Mouse (Mus musculus): ENCODE data around the gene Crb1. TPM values are rescaled to one million over a fixed set of nuclear protein-coding genes. Genes with fewer than 3 reads are reported as not detected.
A peak's percentile ranks its signal among the peaks of the same experiment; 100 is the strongest.
"Not testable (repeated sequence)": the region's sequence is repeated elsewhere in the genome, so short reads cannot be mapped to it uniquely, and the experiment has no call there.

The Crb1 gene
- total RNA-seq (2017), result not detected in 2 replicates

DNA sequence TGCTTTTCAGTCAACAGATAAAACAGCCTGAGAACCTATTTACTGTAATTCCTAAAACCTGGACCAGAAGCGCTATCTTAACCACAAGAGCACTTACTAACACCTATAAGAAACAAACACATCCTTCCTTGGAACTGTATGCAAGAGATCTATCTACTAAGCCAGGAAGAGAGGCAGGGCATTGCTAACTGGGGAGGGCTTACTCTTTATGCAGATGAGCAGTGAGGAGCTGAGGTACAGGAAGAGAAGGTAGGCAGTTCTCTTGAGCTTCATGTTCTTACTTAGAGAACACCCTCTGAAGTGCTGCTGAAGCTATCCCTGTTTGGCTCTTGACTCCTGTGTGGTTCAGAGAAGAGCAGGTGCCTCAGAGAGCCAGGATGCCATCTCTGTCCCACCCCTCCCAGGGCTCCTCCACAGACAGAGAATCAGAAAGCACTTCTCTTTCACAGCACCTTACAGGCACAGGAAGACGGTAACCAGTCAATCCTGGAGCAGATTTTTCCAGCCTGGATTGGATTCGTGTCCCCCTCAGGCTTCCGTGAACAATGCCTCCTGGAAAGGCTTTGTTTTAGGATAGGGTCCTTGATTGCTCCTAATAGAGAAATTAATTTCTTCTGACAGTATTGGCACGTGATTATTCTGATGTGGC is at the start of gene Crb1:
Gene Crb1 (minus strand): TSS at position 463 of the 649 bp plus-strand sequence.
- 0 out of 4 replicates have a peak, but pooled peaks of 1 of the 2 experiments have one; percentile 32 for ATAC-seq (replicated peaks in 1 of 2; ENCODE audit: insufficient read depth in 1 of 2, low FRiP score in 2 of 2, low TSS enrichment in 1 of 2, low read depth in 1 of 2, poor library complexity in 2 of 2, severe bottlenecking in 2 of 2)

DNA sequence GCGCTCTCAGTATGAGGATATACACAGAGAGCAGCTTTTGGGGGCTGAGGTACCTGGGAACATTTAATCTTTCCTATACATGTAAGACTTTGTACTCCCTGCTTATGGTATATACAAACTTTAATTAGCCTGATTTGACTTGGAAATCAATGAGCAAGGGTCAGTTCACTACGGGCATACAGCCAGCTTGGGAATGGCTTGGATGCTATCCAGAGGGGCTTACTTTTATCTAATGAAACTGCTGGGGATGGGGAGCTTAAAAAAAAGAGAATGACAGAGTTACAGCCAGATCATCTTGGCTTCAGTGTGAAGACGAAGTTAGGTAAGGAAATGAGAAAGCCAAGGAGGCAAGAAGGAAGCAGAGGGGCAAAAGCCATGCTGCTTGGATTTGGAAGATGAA is 48.1 kb upstream of the Crb1 start:
- no peak for ATAC-seq (replicated peaks in 1 of 2; ENCODE audit: insufficient read depth in 1 of 2, low FRiP score in 2 of 2, low TSS enrichment in 1 of 2, low read depth in 1 of 2, poor library complexity in 2 of 2, severe bottlenecking in 2 of 2)

DNA sequence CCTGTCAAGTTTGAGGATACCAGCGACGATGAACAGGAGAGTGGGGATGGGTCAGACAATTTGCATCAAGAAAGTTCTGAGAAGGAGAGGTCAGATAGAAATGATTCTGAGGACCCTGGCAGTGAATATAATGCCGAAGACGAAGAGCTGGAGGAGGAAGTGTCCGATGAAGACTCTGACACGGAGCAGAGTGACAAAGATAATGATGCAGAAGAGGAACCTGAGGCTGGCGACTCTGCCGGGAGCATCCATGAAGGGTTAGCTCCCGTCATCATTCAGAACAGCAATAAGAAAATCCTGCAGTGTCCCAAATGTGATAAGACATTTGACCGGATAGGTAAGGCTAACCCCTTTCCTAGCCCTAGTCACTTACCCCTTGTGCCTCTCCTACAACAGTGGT is 47.0 kb upstream of the Crb1 start:
- no peak for ATAC-seq (replicated peaks in 1 of 2; ENCODE audit: insufficient read depth in 1 of 2, low FRiP score in 2 of 2, low TSS enrichment in 1 of 2, low read depth in 1 of 2, poor library complexity in 2 of 2, severe bottlenecking in 2 of 2)

DNA sequence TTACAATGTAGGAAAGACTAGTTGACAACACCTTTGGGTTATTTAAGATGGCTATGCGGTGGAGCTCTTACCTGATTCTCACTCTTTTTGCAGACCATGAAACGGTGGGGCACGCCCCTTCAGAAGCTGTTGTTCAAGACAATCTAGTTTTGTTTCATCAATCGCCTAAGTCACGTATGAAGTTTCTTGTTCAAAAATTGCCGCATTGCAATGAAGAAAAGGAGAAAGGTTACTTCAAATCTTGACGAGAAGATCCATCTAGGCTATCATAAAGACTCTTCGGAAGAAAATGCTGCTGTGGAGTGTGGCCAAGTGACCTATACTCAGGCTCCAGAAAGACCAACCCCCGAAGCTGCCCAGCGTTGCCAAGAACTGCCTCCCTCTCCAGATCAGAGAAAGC is 46.0 kb upstream of the Crb1 start:
- no peak for ATAC-seq (replicated peaks in 1 of 2; ENCODE audit: insufficient read depth in 1 of 2, low FRiP score in 2 of 2, low TSS enrichment in 1 of 2, low read depth in 1 of 2, poor library complexity in 2 of 2, severe bottlenecking in 2 of 2)

DNA sequence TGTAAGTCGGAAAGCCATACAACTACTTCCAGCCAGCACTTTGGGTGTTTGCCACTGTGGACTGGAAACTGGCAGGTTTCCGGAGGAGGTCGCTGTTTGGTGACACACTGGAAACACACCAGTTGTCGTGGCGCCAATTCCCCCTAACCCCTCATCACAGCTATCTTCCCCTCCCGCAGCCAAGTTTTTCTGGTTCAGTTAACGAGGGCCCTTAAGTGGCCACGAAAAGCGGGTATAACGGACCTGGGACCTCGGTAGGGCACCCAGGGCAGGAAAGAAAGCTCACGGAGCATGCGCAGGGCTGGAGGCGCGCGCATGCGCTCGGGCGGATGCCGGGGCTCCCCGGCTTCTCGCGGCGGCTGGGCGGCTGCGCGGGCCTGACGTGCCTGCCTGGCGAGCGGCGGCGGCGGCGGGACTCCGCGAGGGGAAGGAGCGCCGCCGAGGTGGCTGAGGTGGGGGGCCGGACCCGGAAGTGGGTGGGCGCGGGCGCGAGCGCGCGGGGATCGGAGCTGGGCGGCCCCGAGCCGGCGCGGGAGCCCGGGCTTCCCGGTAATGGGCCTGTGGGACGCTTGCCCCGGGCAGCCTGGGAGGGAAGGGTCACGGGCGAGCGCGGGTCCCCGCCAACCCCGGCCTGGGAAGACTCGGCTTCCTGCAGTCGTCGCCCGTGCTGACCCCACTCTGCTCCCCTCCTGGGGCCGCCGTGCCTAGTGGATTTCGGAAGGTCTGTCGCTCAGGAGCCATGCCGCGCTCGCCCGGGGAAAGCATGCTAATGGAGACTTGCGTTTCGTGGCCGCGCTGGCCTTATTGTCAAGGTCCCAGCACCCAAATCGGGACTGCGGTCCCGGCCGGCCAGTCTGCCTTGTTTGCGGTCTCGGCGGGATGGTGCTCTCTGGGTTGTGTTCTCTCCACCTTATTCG is 45.2 kb upstream of the Crb1 start, which contains the start of gene Zbtb41:
Gene Zbtb41 (plus strand): TSS at position 414 of the 917 bp plus-strand sequence.
- peak; percentile 79 to 82 for ATAC-seq (replicated peaks in 1 of 2; ENCODE audit: insufficient read depth in 1 of 2, low FRiP score in 2 of 2, low TSS enrichment in 1 of 2, low read depth in 1 of 2, poor library complexity in 2 of 2, severe bottlenecking in 2 of 2)

DNA sequence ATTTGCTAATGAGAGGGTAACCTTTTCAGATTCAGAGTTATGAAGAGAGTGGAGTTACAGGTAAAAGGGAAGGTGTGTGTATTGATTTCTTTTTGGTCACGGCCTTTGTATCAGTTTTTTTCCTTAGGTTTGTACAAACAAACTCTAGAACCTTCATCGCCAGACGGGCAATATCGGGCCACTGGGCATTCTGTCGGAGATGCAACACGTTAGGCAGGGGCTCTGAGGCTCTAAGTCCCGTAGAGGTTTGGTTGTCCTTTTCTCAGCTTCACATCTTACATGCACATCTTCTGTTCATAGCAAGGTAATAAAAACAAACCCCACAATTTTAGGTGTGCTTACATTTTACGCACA is 44.6 kb upstream of the Crb1 start:
- peak; percentile 22 to 35 for ATAC-seq (replicated peaks in 1 of 2; ENCODE audit: insufficient read depth in 1 of 2, low FRiP score in 2 of 2, low TSS enrichment in 1 of 2, low read depth in 1 of 2, poor library complexity in 2 of 2, severe bottlenecking in 2 of 2)

DNA sequence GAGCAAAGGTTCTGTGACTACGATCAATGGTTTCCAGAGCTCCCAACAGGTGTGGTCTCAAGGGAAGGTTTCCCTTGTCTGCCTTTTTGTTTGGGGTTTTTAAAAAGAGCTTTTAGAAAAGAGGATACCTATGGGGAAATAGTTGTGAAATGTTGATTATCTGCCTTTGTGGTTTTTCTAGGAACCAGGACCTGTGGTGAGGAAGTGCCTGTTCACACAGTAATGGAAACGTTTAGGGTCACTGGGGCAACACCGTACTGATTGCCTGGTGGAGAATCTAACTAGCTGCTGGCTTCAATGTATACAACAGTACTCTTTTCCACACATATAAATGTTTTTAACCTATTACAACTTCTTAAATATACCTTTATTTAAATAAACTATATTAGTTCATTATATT is 36.6 kb upstream of the Crb1 start:
- ATAC-seq (replicated peaks in 1 of 2; ENCODE audit: insufficient read depth in 1 of 2, low FRiP score in 2 of 2, low TSS enrichment in 1 of 2, low read depth in 1 of 2, poor library complexity in 2 of 2, severe bottlenecking in 2 of 2), result peak; percentile 92

DNA sequence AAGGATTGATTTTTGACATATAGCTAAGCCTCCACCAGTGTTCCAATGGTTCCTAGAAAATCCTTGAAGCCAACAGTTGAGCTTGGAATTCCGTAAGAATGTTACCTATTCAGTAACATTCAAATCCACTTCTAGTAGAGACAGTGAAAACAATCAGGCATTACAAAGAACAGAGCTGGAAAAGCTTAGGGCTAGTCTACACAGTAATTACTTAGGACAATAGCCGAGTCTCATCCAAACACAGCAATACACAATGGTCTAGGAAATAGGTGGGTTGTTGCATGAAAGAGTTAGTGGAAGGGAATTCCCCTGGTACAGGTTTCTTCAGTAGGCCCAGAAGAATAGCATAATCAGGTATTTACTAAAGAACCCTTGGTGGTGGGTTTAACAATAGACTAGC is 35.5 kb upstream of the Crb1 start:
- not testable (repeated sequence) for ATAC-seq (replicated peaks in 1 of 2; ENCODE audit: insufficient read depth in 1 of 2, low FRiP score in 2 of 2, low TSS enrichment in 1 of 2, low read depth in 1 of 2, poor library complexity in 2 of 2, severe bottlenecking in 2 of 2)

DNA sequence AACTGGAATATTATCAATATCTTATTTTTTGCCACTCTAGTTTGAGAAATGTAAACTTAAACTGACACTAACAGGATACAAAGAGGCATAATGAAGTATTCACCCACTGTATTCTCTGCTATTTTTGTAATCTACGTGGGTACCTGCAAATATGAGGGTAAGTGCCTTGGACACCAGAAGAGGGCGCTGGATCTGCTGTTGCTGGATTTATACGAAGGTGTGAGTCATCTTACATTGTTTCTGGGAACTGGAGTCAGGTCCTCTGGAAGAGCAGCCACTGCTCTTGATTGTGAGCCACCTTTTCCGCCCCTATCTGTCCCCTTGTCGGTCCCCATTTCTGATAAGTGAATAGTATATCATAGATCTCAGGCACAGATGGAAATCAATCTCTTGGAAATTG is 30.8 kb upstream of the Crb1 start:
- ATAC-seq (replicated peaks in 1 of 2; ENCODE audit: insufficient read depth in 1 of 2, low FRiP score in 2 of 2, low TSS enrichment in 1 of 2, low read depth in 1 of 2, poor library complexity in 2 of 2, severe bottlenecking in 2 of 2), result no peak

DNA sequence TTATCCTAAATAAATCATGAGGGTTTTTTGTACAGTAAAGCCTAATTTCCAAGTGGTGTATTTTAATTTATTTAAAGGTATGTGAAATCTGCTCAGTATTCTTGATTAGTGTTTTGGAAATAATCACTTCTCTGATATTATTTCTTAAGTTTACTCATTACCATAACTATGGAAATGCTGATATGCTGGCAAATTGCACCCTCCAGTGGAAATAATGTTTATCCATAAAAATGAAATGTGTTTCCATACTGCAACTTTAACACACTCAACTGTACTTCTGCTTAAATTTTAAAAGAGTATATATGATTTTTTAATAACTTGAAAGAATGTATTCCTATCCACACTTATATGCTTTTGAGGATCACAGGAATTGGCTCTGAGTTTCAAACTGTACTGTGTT is 28.9 kb upstream of the Crb1 start:
- ATAC-seq (replicated peaks in 1 of 2; ENCODE audit: insufficient read depth in 1 of 2, low FRiP score in 2 of 2, low TSS enrichment in 1 of 2, low read depth in 1 of 2, poor library complexity in 2 of 2, severe bottlenecking in 2 of 2), result no peak

DNA sequence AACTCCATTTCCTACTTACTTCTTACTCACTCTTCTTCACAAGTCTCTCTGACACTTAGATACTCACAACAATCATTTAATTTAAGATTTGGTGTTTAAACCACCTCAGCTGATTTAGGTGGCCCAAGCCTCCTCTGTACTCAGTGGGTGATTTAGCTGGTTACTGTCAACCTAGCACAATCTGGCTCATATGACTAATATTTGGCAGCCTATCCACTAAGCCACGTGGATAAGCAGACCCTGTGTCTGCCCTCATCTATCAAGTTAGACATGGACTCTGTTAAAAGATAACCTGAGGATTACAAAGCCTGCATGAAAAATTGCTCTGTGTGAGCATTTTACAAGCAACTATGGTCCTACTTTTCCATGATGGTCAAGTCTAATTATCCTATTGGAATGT is 19.7 kb upstream of the Crb1 start:
- no peak for ATAC-seq (replicated peaks in 1 of 2; ENCODE audit: insufficient read depth in 1 of 2, low FRiP score in 2 of 2, low TSS enrichment in 1 of 2, low read depth in 1 of 2, poor library complexity in 2 of 2, severe bottlenecking in 2 of 2)

DNA sequence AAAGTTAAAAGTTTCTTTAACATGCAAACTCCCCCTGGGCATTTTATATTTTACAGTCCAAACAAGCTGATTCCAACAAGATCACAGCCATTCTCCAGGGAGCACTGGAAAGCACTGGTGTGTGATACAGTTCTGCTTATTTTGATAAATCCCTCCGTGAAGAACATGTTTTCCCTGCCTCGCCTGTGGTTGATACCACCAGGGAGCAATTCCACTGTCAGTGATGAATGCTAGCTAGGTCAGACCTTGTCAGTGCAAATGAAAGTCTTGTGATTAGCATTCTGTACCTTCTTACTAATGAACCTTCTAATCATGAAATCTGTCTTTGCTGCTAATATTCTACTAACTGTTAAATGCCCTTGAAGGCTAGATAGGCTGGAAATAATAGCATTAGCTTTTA is 14.8 kb upstream of the Crb1 start:
- ATAC-seq (replicated peaks in 1 of 2; ENCODE audit: insufficient read depth in 1 of 2, low FRiP score in 2 of 2, low TSS enrichment in 1 of 2, low read depth in 1 of 2, poor library complexity in 2 of 2, severe bottlenecking in 2 of 2), result no peak

DNA sequence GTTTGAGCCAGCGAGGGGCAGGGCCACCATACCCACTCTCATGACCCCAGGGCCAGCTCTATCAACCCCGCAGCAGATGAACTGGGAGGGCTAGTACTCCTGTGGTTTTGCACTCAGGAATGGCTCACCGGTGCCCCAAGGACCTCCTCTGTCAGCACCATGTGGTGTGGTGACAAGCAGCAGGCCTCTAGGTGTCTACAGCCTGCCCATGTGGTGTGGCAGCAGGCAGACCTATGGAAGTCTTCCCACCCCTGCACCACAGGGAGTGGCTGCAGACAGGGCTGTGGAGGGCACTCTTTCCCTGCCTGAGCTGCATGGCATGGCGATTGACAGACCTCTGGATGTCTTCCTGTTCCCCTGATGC is 2.7 kb upstream of the Crb1 start:
- ATAC-seq (replicated peaks in 1 of 2; ENCODE audit: insufficient read depth in 1 of 2, low FRiP score in 2 of 2, low TSS enrichment in 1 of 2, low read depth in 1 of 2, poor library complexity in 2 of 2, severe bottlenecking in 2 of 2), result 0 out of 4 replicates have a peak, but pooled peaks have one; percentile 12 to 14

DNA sequence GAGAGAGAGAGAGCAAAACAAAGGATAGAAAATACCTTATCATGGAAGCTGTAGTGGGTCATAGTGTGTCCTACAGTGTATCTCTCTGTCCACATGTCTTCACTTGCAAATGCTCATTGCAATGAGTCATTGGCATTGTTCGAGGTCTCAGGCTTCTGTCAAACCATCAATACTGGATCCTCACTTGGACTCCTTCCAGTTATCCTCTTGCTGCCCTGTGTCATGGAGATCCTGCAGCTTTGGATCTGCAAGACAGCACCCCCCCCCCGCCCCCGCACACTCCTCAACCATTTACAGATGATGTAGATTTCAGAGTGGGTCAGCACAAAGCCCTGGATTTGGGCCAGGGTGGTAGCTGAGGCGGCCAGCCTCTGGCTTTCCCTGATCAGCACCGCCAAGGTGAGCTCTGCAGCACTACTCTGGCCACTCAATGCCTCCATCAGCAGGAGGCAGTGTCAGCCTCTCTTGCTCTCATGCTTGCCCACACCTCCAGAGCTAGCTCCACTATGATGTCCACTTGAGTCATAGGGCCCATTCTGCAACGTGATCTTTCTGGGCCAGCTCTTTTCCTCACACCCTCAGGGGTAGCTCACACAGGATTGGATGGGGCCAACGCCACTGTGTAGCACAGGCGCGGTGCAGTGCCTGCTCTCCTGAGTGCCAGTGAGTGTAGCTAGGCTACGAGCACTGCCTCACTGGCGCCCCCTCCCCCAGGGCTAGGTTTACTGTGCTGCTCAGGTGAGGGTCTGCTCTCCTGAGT is 2.1 kb upstream of the Crb1 start:
- ATAC-seq (replicated peaks in 1 of 2; ENCODE audit: insufficient read depth in 1 of 2, low FRiP score in 2 of 2, low TSS enrichment in 1 of 2, low read depth in 1 of 2, poor library complexity in 2 of 2, severe bottlenecking in 2 of 2), result peak; percentile 21 to 37; a peak in 2 of 4 replicates

DNA sequence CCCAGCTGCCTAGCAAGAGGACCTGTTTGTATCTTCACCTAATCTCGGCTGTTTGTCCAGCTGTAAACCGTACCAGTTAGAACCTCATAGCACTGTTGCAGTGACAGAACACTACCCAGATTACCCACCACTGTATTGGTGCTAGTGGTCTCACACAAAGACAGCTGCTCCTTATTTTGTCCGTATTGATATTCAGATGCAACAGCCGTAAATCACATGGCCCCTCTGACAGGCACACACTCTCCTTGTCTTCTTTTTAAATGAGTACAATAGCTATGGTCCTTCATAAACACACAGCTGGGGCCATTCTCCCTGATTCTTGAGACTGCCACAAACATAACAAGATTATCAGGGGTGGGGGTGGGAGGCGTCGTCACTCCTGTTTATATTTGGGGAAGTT is 1.0 kb downstream of the Crb1 start:
- ATAC-seq (replicated peaks in 1 of 2; ENCODE audit: insufficient read depth in 1 of 2, low FRiP score in 2 of 2, low TSS enrichment in 1 of 2, low read depth in 1 of 2, poor library complexity in 2 of 2, severe bottlenecking in 2 of 2), result no peak

DNA sequence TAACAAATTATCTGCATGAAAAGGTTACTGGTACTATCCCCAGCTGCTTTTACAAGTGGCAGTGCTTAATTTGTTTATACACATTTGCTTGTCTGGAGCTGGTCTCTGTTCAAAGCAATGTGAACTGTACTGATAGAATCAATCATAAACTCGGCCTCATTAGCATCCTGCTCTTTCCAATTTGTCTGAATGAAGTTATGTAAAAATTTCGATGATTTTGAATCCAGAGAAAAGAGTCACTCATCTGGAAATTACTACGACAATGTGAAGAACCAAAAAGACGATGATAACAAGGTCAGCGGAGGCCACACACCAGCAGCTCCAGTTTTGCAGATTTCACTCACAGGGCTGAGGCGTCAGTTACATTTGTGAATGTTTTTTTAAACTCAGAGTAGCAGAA is 5.6 kb downstream of the Crb1 start:
- ATAC-seq (replicated peaks in 1 of 2; ENCODE audit: insufficient read depth in 1 of 2, low FRiP score in 2 of 2, low TSS enrichment in 1 of 2, low read depth in 1 of 2, poor library complexity in 2 of 2, severe bottlenecking in 2 of 2), result no peak

DNA sequence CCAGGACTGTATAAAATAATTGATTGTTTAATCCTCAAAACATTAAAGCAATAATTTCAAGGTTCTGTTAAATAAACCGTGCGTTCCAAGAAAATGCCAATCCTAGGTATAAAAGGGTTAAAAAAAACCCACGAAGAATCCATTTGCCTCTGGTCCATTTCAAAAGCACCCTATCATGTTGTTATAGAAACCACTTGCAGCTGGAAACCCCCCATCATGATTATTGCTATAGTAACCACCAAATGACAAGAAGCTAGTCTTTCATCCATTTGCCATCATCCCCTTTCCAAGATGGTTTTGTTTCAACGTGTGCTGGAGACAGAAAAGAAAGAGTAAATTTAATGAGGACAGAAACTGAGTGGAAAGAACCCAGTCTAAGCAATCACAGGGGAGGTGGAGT is 28.3 kb downstream of the Crb1 start:
- ATAC-seq (replicated peaks in 1 of 2; ENCODE audit: insufficient read depth in 1 of 2, low FRiP score in 2 of 2, low TSS enrichment in 1 of 2, low read depth in 1 of 2, poor library complexity in 2 of 2, severe bottlenecking in 2 of 2), result no peak
